Mouse (Mus musculus) thymus, postnatal 10 days (tissue): ENCODE results near the gene Stard3.

ENCODE experiments used
- DNase-seq, 2 experiments: peaks; one replicate each; pipeline ENCODE4 v3.0.0; 2021; ENCODE audit warnings: low spot score in 2 of 2

The Stard3 gene

DNA sequence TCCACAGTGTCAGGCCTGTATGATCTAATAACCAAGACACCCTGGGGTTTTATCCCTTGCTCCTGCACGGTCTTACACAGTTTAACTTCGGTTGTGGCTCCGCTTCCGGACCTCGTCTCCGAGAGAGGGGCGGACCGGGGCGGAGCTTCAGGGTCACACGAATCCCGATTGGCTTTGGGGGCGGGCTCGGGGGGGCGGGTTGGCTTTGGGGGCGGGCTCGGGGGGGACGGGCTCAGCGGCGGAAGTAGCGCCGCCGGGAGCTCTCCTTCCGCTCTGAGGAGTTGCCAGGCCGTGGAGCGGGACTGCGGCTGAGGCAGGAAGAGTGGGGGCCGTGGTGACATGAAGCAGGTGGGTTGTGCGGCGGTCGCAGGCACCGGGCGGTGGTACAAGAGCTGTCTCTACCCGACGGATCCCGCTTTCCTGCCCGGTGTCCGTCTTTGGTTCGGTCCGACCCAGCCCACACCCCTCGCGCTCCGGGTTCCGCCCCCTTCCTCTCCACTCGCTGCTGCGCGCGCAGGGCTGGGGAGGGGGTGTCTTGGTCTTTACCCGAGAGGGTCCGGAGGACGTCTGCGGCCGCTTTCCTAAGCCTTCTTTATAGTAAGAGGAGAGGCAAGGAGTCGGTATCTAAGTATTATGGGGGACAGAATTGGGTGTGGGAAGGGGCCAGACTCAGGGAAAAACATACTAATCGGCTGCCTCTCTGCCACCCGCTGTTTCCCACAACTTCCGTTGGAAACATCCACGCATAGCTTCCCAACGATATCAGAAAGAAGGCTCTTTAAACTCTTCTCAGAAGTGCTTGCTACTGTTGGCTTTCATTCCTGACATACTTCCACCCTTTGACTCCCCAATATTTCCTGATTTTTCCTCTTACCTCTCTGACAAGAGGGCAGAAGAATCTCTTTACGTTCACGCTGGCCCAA lies at the start of gene Stard3:
Stard3 (plus strand) TSS at position 208 of the 923 bp plus-strand sequence.
- peak; percentile 90 to 93 for DNase-seq

DNA sequence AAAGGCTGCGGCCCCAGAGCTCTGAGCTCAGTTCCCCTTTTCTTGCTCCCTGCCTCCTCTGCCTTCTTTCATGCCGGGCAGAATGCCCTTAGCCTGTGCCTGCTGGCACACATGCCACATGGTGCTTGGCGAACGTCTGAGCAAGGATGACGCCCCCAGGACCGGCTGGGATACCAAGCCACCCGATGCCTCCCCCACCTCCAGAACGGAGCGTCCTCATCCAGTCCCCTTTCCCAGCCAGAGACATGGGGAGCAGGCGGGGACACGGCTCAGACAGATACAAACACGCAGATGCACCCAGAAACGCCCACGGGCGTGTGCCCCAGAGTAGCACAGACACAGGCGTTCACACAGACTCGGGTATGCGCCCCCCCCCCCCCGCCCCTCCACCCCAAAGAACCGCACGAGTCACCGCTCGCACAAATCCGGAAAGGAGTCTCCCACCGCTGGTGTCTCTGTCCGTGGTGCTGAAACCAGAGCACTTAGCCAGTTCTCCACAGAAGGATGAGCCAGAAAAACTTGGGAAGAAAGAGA lies 44.3 kb upstream of the Stard3 start:
- peak in 1 of 2 experiments; percentile 51 for DNase-seq

DNA sequence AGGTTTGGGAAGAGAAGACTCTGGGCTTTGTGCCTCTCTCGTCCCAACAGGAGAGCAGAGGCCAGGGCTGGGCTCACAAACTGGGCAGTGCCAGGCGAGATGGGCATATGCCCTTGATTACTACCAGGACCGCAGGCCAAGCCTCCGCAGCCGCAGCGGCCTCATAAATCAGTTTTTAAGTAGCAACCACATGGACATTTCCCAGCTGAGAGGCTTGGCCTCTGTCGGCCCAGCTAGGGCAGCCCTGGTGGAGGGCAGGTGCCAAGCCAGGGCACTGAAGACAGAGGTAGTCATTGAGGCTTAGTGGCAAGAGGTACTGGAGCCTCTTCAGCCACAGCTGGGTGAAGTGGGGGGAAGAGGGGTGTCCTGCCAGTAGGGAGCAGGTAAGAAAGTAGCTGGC lies 40.7 kb upstream of the Stard3 start:
- no peak for DNase-seq

DNA sequence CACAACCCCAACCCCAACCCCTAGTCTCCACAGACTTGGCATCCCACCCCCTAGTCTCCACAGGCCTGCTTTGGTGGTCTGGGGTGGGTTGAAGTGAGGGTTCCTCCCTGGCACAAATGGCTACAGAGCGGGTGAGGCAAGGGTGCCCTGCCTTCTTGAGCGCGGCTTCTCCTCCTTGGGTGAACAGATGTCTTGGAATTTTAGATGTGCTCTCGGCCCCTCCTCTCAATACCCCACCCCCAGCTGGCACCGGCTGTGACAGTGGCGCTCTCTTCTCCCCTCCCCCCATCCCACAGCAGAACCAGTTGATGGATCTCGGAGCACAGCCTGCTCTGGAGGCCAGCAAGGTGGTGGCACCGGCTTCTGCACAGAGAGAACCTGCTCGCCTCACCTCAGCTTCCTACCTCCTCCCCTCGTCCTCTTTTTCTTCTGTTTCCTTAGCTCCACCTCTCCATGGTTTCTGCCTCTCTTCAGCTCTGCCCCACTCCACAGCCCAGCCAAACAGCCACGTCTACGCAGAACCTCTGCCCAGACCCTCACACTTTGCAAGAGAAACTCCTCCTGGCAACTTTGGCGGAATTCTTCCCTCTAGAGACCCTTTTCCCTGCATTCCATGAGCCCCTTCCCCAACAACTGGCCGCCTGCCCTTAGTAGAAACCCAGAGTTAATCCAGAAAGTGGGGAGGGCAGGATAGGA lies 39.6 kb upstream of the Stard3 start:
- DNase-seq, result no peak

DNA sequence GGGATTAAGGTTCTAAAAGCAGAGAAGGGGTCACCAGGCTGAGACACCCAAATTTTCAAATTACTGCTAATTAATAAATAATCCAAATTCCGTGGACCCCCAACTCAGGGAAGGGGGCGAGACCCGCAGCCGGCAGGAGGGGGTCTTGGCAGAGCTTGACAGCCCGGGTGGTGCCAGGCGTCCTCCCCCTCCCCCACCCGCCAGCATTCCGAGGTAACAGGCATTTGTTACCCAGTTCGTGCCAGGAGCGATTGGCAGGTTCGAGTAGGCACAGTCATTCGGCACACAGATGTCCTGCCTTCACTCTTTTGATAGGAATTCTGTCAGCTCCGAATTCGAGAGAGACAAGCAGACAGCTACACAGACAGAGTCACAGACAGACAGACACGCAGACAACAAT lies 39.0 kb upstream of the Stard3 start:
- DNase-seq, result no peak

DNA sequence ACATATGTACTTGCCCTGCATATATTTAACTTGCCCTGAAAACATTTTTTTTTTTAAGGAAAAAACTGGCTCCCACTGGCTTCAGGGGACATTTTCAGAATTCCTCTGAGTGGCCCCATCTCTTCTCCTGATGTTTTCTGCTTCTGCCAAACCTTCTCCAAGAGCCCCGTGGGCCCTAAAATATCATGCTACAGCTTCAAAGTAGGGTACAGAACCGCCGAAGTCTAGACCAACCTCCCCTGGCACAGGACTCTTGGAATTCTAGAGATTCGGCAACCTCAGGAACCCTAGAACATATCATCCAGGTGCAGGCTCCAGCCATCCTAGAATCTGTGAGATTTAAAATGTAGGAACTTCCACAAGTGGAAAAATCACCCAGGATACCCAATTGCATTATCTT lies 38.6 kb upstream of the Stard3 start:
- no peak for DNase-seq

DNA sequence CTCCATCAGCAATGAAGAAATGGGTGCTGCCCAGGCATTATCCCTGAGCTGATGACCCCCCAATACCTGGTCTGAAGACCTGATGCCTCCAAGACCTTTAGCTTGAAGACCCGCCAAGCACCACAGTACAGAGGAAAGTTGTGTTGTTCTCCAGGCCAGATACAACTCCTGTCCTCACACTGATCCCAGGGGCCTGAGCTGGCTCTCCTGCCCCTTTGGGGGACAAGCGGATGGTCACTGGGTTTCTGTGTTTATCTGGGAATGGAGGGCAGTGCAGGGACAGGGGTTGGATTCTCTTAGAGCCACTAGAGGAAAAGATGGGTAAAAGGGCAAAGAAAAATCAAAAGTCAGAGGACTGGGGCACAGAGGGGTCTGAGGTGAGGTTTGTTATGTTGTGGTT lies 38.2 kb upstream of the Stard3 start:
- no peak for DNase-seq

DNA sequence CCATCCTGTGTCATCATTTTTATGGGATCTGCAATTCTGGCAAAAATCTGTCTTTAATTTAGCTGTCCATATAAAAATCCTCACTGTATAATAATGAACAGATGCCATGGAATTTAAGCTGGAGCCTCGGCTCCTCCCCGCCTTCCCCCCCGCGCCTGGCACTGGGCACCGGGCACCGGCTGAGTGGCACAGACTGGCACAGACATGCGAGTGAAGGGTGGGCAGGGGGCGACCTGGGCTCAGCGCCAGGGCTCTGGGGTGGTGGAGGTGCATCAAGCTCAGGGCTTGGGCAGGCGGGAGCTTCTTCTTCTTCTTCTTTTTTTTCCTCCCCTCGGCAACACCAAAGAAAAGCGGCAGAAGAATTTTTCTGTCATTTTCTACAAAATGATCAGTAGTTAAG lies 37.8 kb upstream of the Stard3 start:
- no peak for DNase-seq

DNA sequence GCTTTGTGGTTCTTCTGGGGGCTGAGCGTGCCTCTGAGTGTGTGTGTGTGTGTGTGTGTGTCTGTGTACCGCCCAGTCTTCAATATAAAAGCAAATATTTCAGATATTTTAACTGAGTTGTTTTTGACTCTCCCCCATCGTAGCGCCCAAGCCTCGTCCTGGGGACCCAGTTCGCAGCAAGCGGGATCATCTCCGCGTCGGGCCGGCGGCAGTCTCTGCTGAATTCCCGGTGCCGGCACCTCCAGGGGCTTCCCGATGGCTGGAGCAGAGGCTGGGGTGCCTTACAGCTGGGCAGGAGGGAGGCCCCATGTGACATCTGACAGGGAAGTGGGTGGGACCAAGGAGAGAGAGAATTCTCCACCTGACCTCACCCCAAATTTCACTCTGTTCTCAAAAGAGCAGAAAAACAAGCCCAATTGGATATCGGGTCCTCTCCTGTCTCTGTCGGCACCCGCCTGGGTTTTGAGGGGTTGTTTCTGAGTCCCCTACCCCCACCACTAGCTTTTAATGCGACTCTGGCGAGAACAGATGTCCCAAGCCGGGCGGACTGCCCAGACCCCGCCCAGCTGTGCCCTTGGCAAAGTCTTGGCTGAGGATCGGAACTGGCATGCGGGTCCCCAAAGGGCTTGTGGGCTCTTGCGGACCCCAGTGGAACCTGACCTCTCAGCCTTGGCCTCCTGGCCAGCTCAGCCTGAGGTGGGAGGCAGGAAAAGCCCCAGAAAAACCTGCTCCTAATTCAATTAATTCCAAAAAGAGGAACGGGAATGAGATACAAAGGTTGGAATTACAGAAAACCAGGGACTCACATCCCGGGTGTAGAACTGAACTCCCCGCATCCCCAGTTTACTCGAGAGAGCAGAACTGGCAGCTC lies 37.1 kb upstream of the Stard3 start:
- no peak for DNase-seq

DNA sequence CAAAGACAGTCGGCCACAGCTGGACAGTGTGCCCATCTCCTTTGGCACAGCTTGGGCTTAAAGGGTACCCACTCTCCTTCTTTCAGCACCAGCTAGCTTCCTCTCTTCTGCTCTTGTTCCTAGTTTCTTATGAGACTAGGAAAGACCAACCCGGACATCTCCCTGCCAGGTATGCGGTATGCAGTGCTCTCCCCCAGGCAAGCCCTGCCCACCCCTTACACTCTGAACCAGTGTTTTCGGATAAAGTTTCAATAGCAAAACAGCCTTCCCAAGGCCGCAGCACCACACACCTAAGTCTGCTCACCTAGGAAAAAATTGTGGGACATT lies 36.5 kb upstream of the Stard3 start:
- DNase-seq, result no peak

DNA sequence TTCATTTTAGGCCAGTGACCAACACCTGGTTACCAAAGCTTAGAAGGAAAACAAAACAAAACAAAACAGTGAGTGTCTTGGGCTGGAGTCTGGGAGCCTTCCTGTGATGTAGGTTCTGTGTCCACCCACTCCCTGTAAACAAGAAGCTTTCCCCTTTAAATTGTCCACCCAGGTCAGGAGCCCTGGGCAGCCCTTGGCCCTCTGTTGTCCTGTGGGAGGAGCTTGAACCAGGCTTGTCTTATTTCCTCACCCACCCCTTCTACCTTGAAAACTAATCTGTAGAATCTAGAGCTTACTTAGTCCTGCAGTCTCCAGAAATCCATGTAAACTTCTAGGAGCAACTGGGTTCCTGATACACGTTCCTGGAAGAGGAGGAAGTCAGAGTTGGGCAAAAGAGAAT lies 36.0 kb upstream of the Stard3 start:
- DNase-seq, result no peak

DNA sequence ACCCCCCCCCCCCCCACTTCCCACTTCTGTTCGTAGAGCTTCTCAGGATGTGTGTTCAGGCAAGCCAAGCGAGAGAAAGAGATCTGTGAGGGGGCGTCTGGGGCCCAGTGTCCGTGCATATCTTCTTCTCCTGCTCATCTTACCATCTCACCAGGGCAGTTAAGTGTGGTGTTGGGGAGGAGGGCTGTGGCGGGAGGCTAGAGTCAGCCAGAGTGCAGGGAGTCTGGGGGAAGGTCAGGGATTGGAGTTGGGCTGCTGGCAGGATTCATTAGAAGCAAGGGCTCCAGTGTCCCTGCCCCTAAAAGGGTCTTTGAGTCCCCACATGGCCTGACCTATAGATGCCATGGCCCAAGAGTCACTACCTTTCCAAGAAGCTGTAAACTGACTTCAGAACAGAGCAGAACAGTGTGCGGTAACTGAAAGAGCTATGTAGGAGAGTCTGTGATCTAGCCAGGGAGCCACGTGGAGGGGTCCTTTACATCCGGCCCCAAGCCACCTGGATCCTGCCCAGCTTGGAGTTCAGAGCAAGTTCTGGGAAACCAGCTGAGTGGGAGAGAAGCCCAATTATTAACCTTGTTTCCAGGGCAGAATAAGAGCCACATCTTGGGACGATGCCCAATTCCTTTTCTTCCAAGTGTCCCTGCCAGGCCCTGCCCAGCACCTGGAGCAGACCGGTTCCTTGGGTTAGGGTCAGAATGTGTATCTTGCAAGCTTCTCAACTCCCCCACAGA lies 34.9 kb upstream of the Stard3 start:
- DNase-seq, result no peak

DNA sequence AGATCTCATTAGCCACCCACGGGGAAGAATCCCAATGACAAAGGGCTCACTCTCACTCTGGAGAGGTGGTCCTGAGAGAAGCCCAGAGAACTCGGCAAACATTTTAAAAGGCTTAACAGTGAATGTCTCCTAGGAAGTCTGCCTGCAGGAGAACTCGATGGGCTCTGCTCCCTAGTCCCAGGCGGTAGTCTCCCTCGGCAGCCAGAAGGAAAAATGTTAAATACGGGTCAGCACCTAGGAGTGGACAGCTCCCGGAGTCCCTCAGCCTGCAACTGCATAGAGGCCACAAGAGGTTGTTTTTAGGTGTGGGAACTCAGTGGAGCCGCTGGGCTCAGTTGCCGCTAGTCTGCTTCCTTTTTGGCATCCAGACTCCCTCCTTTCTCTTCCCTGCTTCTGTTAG lies 34.2 kb upstream of the Stard3 start:
- DNase-seq, result no peak

DNA sequence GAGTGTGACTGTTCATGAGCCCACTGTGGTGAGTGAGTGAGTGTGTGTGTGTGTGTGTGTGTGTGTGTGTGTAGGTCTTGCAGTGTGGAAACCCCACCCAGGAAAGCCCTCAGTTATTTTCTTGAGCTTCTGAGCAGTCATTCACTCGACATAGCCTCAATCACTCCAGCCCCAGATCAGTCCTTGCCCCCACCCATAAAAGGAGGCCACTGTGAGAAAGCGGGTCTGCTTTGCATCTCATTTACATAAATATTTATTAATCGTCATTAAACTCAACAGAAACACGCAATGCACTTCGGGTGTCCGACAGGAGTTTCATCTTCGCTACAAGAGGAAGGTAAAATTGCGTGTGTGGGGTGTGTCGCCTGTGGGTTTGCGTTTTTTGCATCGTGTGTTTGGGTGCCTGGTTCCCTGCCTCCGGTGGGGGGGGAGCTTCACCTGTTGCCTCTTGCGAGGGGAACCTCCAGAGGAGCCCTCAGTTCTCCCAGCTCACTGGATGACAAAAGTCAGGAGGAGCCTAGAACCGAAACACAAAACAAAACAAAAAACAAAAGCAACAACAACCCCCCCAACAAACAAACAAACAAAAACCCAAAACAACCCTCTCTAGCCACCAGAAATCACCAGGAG lies 32.9 kb upstream of the Stard3 start:
- DNase-seq, result no peak

DNA sequence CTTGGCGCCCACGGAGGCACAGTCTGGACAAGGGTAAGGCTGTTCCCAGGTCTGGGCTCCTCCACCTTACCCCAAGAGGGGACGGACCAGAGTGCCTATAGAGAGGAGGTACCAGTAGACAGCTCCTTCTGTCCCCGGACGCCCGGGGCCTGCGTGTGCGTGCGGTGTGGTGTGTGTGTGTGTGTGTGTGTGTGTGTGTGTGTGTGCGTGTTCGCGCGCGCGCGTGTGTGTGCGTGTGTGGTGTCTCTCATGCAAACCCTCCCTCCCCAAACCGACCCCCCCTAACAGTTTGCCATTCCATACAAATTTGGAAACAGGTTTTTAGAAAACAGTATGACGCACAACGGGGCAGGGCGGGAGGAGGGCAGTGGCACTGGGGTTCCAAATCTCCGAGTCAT lies 32.3 kb upstream of the Stard3 start:
- DNase-seq, result no peak

DNA sequence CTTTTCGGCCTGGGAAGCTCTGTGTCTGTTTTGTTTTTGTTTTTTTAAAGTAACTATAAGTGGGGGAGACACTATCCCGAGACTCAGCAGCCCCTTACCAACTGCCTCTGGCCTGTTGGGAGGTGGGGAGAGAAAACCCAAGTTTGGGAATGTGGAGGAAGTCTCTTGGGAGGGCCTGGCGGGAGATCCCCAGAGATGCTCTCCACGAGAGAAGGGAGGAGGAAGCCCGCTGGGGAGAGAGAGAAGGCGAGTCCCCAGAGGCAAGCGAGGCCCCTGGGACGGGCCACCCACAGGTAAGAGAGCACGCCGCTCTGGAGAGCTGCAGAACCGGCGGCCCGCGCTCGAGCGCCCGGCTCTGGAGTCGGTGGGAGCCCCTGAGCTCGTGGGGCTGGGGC lies 31.4 kb upstream of the Stard3 start:
- no peak for DNase-seq

DNA sequence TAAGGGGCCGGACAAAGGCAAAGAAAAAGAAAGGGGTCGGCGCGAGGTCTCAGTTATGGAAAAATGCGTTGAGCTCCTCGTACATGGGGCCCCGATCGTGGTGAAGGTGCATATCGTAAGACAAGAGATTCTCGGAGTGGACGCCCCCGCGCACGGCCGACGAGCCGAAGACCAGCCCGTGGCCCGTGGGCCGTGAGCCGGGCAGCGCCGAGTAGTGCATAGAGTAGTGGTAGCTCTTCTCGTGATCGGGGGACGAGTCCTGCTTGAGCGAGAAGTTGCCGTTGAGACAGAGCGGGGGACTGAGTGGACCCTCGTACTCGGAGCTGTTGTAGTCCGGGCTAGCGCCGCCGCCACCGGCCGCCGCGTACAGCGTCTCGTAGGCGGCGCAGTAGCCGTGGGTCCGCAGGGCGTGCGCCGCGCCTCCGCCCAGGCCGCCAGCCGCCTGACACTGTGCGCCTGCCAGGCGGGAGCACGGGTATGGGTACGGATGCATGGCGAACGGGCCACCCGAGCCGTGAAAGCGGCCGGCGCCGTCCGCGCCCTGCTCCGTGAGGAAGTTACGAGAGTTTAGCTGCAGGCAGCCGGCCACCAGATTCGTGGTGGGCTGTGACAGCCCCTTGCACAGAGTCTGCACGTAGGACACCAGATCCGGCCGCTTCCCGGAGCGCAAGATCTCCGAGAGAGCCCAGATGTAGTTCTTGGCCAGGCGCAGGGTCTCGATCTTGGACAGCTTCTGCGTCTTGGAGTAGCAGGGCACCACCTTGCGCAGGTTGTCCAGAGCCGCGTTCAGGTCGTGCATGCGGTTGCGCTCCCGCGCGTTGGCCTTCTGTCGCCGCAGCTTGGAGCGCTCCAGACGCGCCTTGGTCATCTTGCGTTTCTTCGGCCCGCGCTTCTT lies 30.8 kb upstream of the Stard3 start:
- no peak for DNase-seq

DNA sequence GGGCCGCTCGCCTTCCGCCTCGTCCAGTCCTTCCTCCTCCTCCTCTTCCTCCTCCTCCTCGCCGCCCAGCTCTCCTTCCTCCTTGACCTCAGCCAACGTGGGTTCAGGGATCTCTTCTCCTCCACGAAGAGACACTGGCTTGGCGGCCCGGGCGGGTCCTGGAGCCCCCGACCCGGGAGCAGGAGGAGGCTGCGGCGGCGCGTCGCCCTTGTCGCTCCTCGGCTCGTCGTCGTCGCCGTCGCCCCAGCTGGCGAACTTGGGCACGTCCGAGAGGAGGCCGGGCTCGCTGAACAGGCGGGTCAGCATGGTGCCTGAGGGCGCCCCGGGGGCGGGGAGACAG lies 30.2 kb upstream of the Stard3 start:
- no peak for DNase-seq

DNA sequence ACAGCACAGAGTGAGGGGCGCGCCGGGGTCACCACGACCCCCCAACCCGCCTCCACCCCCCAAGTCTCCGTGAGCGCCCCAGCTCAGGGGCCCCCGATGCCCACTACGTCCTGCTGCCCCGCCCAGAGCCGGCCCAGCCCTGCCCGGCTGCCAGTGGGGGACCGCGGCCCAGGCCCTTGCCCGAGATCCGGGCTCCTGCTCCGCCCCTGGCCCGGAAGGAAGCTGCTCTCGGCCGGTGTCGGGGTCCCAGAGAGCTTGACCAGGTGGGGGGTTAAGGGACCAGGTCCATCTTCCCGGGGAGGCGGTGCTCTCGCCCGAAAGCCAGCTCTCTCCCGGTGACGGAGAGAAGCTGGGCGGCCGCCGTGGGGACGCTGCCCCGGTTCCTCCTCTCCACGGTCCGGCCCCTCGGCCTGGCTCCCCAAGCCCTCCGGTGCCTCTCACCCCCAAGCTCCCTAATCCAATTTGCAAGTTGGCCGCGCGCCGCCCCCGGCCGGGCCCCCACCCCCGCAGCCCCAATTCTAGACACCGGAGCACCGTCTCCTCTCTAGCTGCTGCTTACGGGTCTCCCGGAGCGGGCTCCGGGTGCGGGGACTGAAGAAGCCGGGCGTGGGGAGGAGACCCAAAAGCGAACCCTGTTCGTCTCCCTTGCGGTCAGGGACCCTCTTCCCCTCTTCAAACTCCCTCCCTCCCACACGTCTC lies 29.6 kb upstream of the Stard3 start:
- no peak for DNase-seq
